Mouse (Mus musculus) cerebellum, postnatal 36 days (tissue): ENCODE data around the gene Olr1.

ENCODE experiments used
- DNase-seq, 2 experiments: peaks; one replicate each; pipeline ENCODE4 v3.0.0; 2021 to 2022; ENCODE audit warnings: mixed read lengths in 2 of 2

The Olr1 gene

GRCm38 (mm10) chr6:129507024-129507423 lies at the start of gene Olr1:
Olr1 (minus strand) TSS chr6:129507165.
- DNase-seq: no peak

GRCm38 (mm10) chr6:129548009-129548408 lies 41.0 kb upstream of the Olr1 start:
- no peak for DNase-seq

- DNase-seq: no peak
Measured at GRCm38 (mm10) chr6:129547277-129547676, 40.3 kb upstream of the Olr1 start.

GRCm38 (mm10) chr6:129543709-129544606 lies 37.0 kb upstream of the Olr1 start:
- DNase-seq: peak; percentile 74 to 80

GRCm38 (mm10) chr6:129542540-129542939 lies 35.6 kb upstream of the Olr1 start:
- no peak for DNase-seq

GRCm38 (mm10) chr6:129541931-129542330 lies 35.0 kb upstream of the Olr1 start:
- DNase-seq: no peak

- no peak for DNase-seq
Measured at GRCm38 (mm10) chr6:129538555-129538954, 31.6 kb upstream of the Olr1 start.

- DNase-seq: no peak
Measured at GRCm38 (mm10) chr6:129535723-129536122, 28.8 kb upstream of the Olr1 start.

GRCm38 (mm10) chr6:129534627-129535190 lies 27.7 kb upstream of the Olr1 start:
- no peak for DNase-seq

- peak in 1 of 2 experiments; percentile 45 for DNase-seq
Measured at GRCm38 (mm10) chr6:129534057-129534456, 27.1 kb upstream of the Olr1 start.

- peak; percentile 77 to 83 for DNase-seq
Measured at GRCm38 (mm10) chr6:129532942-129533860, 26.2 kb upstream of the Olr1 start, which contains the start of gene Gabarapl1. Gabarapl1 (plus strand) TSS chr6:129533160.

GRCm38 (mm10) chr6:129532556-129532941 lies 25.6 kb upstream of the Olr1 start:
- peak; percentile 52 to 56 for DNase-seq

GRCm38 (mm10) chr6:129530261-129530660 lies 23.3 kb upstream of the Olr1 start:
- no peak for DNase-seq

GRCm38 (mm10) chr6:129529605-129530004 lies 22.6 kb upstream of the Olr1 start:
- no peak for DNase-seq

GRCm38 (mm10) chr6:129527416-129527815 lies 20.5 kb upstream of the Olr1 start:
- no peak for DNase-seq

- DNase-seq: no peak
Measured at GRCm38 (mm10) chr6:129526069-129526468, 19.1 kb upstream of the Olr1 start.

- DNase-seq: no peak
Measured at GRCm38 (mm10) chr6:129517752-129518408, 10.9 kb upstream of the Olr1 start.

GRCm38 (mm10) chr6:129516388-129516787 lies 9.4 kb upstream of the Olr1 start:
- DNase-seq: no peak

GRCm38 (mm10) chr6:129515068-129515467 lies 8.1 kb upstream of the Olr1 start:
- DNase-seq: no peak

GRCm38 (mm10) chr6:129514376-129514775 lies 7.4 kb upstream of the Olr1 start:
- no peak for DNase-seq

GRCm38 (mm10) chr6:129513409-129513808 lies 6.4 kb upstream of the Olr1 start:
- DNase-seq: no peak

- DNase-seq: no peak
Measured at GRCm38 (mm10) chr6:129512868-129513267, 5.9 kb upstream of the Olr1 start.
